Mouse (Mus musculus) heart, postnatal 0 days (tissue): ENCODE results near the gene Pidd1.

Experiments
- CTCF ChIP-seq: IDR thresholded peaks from 2 replicates; pipeline ENCODE4 v1.5.1; 2016; ENCODE audit warnings: antibody characterized with exemption, control low read depth, low read depth
- EP300 ChIP-seq: IDR thresholded peaks from 2 replicates; pipeline ENCODE4 v1.6.1; 2016; ENCODE audit warnings: antibody characterized with exemption, low read depth

- TF ChIP-seq CTCF (no peak), EP300 (no peak)
Observed at GRCm38 (mm10) chr7:141418970-141419369, 24.9 kb downstream of the Pidd1 start.
